Mouse (Mus musculus) right cerebral cortex, adult 18-20 months (tissue): ENCODE data around the gene Pde4b.

ENCODE experiments used
- DNase-seq: peaks from one replicate; pipeline ENCODE4 v3.0.0; 2022; ENCODE audit warnings: mixed read lengths

Pde4b gene

DNA sequence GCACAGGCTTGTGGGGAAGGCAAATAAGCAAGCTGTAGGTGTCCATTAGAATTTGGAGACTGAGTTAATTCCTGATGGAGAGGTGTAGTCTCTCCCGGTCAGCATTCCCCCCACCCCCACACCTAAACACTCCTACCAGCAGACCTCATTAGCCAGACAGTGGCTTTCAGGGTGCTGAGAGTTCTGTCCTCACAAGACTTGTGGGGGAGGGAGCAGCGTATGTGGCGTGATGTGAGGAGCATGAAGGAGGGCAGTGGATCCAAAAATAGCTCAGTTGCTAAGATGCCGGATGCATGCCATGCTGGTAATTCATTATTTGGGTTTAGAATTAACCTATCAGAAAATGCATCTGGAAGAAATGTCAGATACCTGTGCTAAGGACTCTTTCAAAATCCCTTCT is 321.6 kb downstream of the Pde4b start:
- no peak for DNase-seq

GRCm38 (mm10) chr4:102413101-102413500 is 325.8 kb downstream of the Pde4b start:
- DNase-seq, result no peak

GRCm38 (mm10) chr4:102413794-102414193 is 326.5 kb downstream of the Pde4b start:
- DNase-seq, result peak; percentile 48

GRCm38 (mm10) chr4:102414610-102415009 is 327.3 kb downstream of the Pde4b start:
- DNase-seq, result no peak

DNA sequence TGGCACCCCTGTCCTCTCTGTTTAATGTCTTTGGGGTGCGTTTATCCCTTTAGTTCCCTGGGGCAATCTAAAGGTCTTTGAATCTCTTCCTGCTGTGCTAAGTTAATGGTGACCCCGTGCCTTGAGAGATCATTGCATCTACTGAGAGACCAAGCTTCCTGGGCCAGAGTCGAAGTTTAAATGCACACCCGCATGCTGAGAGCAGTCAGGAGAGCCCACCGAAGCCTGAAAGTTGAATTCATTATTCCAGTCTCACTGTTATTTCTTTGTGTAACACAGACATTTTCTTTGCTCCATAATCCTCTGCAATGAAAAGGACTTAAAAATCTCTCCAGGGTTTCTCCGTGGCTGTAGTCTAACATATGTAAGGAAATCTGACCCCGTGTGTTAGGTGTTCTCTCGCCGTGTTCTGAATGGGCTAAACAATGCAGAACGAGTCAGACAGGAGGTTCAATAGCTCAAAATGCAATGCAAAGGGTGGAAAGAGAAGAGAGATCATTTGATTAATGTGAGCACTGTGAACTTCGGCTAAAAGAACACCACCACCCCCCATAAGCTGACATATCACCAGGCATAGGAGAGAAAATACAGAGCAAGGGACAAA is 333.6 kb downstream of the Pde4b start:
- DNase-seq, result no peak

- DNase-seq, result no peak
Measured at GRCm38 (mm10) chr4:102421398-102421859, 334.1 kb downstream of the Pde4b start.

DNA sequence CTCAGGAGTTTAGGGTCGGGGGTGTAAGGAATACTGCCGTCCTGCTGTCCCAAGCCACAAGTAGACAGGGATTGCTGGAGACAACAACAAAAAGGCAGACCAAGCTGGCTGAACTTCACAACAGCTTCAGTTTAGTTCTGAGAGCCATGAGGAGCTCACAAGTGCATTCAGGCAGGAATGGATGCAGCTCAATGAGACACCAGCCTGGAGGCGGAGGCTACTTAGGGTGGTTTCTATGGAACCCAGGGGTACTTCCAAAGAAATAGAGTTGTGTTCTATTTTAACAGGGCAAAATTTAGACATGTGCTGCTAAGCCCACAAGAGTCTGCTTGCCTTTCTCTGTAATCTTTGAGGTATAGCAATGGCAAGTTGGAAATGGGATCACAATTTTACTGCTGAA is 336.8 kb downstream of the Pde4b start:
- no peak for DNase-seq

GRCm38 (mm10) chr4:102425422-102425821 is 338.1 kb downstream of the Pde4b start:
- DNase-seq, result no peak

- no peak for DNase-seq
Measured at GRCm38 (mm10) chr4:102429730-102430341, 342.5 kb downstream of the Pde4b start.

DNA sequence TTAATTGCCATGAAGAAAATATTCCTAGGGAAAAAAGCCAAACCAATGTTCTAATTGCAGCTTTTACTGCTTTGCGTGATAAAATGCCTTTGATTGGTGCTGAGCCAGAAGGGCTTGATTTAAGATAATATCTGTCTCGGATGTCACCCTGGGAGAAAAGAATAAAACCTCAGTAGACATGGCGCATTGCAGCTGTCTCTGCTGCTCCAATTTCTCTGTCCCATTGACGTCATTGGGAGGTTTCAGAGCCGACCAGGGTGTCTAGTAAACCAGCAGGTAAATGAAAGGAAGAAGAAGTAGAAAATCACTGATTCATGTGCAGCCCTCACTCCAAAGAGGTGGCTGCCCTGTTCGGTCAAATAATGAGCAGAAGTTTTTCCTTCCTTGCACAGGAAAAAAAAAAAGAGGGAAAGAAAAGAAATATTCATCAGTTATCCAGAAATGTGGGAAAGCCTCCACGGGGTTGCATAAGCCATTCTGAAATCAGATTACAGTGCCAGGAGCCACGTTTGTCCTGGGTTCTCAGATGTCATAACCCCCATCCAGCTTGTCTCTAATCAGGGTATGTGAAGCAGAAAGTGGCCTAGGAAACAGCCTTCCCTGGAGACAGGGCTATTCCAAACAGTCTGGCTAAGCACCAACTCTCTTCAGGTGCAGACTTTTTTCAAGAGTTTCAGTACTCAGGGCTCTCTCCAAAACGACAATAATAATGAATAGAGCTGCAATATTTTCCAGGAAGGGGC is 344.9 kb downstream of the Pde4b start:
- DNase-seq, result no peak

DNA sequence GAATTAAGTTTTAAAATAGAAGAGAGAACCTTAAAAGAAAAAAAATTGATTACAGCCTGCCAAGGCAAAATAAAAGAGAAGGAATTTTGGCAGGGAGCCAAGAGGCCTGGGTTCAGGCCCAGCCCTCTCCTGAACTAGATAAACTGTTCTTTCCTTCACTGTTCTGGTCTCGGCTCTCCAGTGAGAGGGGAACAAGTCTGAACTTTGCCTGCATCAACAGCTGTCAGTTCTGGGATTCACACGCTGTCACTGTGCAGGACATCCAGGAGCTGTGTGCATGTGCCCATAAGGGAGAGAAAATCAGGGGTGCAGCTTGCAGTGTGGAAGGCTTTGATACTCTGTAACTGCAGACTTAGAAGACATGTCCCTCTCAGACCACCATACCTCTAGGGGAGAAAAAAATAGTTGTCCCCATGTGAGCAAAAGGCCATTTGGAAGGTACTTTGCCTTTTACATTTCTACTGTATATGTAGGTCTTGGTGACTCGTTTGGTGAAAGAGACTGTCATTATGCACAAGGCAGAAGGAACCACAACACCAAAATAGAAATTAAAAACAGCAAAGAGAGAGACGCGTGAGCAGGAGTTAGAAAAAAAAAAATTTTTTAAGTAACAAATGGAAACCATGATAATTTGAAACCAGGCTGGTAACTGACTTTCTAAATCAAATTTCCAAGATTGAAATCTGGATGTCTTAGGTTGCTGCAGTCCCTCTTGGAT is 352.2 kb downstream of the Pde4b start:
- no peak for DNase-seq

DNA sequence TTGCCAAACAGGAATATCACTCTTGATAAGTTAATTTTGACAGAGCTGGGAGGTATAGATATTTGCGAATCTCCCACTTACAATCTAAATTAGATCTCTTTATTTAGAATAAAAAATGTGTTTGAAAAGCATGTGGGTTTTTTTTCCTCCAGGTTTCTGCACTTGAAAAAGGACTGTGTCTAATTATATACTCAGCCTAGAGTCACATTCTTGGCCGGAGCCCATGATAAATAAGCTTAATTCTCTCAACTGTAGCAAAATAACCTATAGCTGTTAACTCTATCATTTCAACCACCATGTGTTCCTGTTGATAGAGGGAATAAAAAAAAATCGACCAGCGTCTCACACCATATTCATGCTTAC is 352.8 kb downstream of the Pde4b start:
- no peak for DNase-seq

GRCm38 (mm10) chr4:102443533-102443932 is 356.2 kb downstream of the Pde4b start:
- DNase-seq, result no peak

GRCm38 (mm10) chr4:102444501-102444900 is 357.2 kb downstream of the Pde4b start:
- DNase-seq, result no peak

GRCm38 (mm10) chr4:102446160-102446945 is 359.0 kb downstream of the Pde4b start:
- DNase-seq, result no peak

DNA sequence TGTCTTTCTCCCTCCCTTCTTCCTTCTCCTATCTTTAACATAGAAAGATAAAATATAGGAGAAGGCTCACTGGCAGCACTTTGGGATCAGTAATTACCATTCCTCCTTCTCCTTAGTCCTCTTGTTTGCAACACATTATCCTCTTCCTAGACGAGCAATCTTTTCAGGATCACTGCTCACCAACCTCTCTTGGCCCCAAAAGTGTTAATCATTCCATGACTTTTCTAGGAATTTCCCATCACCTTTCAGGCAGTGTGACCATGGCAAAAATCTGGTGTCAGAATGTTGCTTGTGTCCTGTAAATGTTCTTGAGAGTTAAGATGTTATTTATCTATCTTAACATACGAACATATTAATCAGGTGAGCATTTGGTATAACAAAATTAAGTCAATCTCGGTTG is 369.1 kb downstream of the Pde4b start:
- DNase-seq, result no peak

DNA sequence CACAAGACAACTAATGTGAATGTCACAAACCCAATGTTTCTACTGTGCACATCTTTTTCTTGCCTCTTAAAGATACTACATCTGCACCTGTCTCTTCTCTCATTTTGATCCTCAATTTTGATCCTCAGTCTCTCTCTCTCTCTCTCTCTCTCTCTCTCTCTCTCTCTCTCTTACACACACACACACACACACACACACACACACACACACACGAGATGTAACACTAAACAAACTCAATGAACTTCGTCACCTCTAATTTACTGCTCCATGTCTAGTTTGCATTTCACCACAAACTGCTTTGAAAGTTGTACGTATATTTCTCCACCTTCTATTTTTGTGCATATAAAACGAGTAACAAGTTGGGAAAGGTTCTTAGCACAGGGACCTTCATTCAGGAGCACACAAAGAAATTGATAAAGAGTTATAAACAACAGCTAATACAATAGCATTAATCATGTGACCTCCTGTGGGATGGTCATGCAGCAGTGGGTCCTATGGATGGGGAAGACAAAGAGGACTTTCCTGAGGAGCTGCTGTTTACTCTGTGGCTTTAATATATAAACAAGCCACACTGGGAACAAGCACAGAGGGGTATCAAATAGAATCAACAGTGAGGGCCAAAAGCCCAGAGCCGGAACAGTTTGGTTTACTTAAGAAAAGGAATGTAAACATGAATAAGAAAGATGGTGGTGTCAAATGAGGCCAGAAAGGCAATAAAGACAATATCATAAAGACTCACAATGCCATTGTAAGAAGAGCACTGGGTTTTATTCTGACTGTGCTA is 372.1 kb downstream of the Pde4b start:
- no peak for DNase-seq

GRCm38 (mm10) chr4:102478104-102478503 is 390.8 kb downstream of the Pde4b start:
- no peak for DNase-seq

DNA sequence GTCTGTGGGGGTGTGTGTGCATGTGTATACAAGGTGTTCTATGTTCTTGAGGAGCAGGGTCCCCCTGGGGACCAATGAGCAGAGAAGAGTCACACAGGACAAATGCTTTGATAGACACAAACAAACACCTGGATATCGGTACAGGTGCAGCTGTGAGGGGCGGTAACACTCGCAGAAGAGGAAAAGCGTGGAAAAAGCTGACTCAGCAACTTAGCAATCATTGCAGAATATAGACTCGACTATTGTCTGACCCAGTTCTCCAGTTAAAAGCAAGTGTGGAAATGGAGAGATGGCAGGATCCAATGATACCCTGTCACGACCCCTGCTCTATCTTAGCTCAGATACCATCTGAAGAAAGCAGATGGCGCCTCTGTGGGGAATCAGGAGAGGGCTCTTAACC is 391.5 kb downstream of the Pde4b start:
- DNase-seq, result no peak

- peak; percentile 70 for DNase-seq
Measured at GRCm38 (mm10) chr4:102480830-102481484, 393.6 kb downstream of the Pde4b start.

DNA sequence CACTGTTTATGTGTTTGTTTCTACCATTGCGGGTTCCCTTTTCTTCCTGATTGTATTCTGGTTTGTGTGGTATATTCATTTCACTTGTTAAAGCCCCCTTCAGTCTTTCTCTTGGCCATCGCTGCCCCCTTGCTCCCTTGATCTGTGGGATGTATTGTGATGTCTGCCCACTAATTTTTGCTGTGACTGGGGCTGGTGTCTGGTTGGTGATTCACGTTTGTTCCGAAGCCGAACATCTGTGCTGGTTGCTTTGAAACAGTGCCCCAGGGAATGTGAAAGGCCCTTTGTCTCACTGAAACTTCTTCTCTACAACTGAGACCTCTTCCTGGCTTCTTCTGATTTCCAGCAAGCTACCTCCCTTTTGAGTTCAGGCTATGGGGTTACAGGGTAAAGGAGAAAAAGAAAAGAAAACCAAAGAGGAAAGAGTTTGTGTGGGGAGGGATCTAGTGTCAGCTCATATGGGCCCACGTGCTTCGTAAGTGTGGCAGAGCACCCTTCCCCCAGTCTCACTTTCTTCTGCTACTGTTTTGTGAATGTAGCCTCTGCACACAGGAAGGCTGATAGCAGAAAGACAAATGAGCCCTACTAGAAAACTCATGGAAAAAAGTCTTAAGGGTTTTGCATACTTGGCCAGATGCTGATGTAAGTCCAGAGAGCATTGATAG is 396.1 kb downstream of the Pde4b start:
- DNase-seq, result peak; percentile 39
